Mouse (Mus musculus): ENCODE results near the gene Hoxc6.

The Hoxc6 gene

DNA sequence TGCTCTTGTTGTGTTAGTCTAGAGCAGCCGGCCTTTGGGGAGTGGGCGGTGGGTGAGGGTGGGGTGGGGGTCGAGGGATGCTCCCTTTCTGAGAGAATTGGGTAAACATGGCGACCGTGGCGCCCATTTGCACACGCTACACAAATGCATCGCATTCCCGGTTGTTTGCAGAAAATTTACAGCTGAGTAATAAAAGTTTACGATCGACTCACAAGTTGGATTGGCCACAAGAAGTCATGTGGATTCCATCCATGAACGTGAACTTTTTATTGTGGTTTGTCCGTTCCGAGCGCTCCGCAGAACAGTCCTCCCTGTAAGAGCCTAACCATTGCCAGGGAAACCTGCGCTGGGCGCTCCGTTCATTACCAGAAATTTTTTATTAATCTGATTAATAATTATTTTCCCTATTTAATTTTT, at the start of gene Hoxc6:
Hoxc6 (plus strand) TSS at position 319 of the 417 bp plus-strand sequence.
- no peak for DNase-seq (ENCODE audit: low spot score in 2 of 2)

DNA sequence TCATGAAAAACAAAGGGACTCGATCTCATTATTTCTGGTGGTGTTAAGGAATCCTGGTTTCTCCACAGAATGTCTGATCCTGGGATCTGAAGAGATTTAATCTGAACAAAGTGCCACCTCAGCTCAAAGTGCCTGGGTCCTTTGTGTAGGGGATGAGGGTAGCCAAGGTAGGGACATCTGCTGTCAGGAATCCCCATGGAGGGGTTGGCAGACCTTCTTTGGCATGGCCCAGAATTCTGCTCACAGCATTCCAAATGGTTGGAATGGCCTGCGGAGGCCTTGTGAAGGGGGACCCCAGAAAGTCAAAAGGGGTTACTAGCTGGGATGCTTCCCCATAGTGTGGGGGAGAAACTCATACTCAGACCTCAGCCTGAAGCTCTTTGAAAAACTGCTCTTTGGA, 49.2 kb upstream of the Hoxc6 start:
- no peak for DNase-seq (ENCODE audit: low spot score in 2 of 2)

DNA sequence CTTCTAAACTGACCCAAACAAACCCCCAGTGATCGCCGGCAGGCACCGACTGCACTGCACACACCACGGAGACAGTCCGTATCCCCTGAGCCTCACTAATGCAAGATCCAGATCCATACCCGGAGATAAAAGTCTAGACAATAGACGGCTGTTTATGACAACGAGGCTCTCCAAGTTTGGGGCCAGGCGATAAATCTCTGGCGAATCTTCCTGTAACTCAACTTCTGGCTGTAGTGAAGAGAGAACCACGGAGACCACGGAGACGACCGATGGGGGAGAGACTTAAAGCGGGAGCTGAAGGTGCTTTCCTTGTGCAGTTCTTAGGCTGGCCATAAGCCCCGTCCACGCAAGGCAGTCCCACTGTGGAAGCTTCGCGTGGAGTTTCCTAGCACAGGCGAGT, 48.4 kb upstream of the Hoxc6 start:
- DNase-seq (ENCODE audit: low spot score in 2 of 2): no peak

DNA sequence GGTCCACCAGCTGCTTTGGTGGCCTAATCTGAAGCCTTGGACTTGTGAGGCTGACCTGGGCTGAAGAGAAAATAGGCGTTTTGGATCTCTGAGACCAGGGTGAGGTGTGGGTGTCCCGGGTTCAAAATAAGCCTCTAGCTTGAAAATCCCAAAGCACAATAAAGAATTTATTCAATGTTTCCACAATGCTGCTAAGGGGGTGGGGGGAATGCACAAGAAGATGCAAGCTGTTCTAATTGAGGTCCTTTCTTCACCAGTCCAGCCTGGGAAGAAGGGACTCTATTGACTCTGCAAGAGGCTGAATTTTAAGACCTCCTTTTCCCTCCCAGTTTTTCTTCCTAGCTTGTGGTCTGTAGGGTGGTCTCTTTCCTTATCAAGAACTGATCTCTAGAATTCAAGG, 47.2 kb upstream of the Hoxc6 start:
- no peak for DNase-seq (ENCODE audit: low spot score in 2 of 2)

DNA sequence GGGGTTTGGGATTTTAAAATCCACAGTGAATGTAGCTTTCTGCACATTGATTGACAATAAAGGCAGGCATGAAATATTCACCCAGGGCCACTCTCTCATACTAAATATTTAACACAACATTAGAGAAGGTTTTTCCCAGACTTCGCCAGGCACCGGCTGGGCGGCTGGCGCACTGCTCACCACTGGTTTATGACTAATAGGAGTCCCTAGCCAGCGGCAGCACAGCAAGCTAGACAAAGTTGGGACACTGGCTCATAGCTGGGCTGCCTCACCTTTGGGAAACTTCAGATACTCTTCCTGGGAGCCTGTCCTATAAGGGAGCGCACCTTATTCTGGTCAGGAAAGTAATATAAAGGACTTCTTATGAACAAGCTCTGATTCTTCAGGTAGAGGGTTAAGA, 44.5 kb upstream of the Hoxc6 start:
- DNase-seq (ENCODE audit: low spot score in 2 of 2): no peak

DNA sequence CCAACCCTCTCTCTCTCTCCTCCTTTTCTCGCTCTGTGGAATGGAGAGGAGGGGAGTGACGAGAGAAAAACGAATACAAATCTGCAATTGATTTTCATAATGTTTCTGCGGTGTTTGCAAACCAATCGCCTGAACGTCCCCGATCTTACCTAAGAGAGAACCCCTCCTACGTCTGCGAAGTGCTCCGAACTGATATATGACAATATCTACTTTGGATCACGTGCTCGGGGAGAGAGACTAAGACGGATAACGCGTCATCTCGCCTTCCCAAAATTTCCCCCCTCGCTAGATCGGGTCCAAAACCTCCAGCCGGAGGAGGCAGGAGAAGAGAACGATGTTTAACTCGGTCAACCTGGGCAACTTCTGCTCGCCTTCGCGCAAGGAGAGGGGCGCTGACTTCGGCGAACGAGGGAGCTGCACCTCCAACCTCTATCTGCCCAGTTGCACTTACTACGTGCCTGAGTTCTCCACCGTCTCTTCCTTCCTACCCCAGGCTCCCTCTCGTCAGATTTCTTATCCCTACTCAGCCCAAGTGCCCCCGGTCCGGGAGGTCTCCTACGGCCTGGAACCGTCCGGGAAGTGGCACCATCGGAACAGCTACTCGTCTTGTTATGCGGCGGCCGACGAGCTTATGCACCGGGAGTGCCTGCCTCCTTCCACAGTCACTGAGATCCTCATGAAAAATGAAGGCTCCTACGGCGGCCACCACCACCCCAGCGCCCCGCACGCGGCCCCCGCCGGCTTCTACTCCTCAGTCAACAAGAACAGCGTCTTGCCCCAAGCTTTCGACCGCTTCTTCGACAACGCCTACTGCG, 43.7 kb upstream of the Hoxc6 start, which contains the start of gene Hoxc11:
Hoxc11 (plus strand) TSS at position 236 of the 815 bp plus-strand sequence.
- DNase-seq (ENCODE audit: low spot score in 2 of 2): no peak

DNA sequence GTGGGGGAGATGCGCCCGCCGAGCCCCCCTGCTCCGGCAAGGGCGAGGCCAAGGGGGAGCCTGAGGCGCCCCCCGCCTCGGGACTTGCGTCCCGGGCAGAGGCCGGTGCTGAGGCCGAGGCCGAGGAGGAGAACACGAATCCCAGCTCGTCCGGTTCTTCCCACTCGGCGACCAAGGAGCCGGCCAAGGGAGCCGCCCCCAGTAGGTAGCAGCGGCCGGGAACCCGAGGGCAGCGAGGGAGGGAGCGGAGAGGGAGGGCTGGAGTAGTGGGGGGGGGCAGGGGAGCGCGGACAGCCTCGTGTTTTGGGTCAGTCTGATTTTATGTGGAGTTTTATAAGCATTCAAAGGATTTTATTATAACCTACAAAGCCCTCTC, 43.1 kb upstream of the Hoxc6 start:
- DNase-seq (ENCODE audit: low spot score in 2 of 2): no peak

DNA sequence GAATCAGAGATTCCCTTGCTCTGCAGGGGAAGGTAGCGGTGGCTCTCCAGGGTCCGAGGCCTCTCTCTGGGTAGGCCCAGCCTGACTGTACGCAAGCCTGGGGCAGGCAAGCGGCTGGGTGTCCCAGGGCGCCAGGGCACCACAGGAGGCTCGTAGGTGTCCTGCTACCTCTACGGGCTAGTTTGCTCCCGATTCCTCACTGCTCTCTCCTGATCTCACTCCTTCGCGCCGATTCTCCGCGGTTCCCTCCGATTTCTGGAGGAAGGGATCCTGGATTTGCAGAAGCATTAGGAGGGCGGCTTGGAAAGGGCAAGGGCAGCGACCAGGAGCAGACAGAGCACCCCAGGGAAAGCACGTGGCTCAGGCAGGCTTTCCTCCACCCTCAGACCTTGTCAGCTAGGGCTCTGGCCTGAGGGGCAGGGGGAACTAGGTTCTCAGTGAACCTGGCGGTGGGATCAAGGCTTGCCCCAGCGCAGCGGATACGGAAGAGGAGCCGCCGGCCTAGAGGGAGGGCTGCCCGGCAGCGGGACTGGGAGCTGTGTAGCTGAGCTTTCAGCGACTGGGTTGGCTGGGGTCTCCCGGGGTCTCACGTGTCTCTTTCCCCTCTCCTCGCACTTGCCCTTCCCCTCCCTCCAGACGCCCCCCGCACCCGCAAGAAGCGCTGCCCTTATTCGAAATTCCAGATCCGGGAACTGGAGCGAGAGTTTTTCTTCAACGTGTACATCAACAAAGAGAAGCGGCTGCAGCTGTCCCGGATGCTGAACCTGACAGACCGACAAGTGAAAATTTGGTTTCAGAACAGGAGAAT, 42.0 kb upstream of the Hoxc6 start:
- no peak for DNase-seq (ENCODE audit: low spot score in 2 of 2)

DNA sequence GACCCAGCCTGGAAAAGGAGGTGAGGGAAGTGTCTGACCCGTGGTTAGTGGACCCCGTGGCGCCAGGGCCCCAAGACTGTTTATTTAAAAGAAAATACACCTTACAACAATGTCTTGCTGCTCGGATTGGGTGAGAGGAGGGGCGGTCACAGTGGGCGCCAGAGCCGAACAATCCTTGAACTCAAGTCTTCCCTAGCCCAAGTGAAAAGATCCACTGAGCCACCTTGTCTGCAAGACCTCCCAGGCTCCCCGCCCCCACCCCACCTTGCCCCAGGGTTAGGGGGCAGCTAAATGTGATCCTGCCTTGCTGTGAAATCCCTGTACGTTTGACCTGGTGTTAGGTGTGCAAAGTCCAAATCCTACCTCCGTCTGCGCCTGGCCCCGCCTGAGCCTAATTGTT, 41.2 kb upstream of the Hoxc6 start:
- no peak for DNase-seq (ENCODE audit: low spot score in 2 of 2)

DNA sequence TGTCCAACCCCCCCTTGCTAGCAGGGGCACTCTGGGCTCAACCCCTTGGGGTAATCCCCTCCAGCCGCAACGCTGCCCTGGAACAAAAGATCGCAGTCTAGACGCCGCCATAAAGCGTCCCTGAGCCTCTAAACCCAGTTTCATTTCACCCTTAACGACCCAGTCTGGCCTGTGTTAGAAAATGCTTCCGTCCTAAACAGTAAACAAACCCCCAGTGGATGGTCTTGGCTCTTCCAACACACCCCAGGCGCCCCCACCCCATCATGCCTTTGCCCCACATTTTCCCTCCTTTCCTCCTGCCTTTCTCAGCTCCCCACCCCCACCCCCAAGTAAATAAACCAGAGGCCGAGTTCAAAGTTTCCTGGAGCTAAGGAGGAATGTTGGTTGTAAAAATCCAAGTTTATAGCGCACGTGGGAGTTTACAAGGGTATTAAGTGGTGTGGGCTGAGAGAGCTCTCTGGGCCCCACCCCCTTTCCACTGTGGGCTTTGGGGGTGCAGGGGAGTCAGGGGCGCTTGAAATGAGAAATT, 38.3 kb upstream of the Hoxc6 start:
- DNase-seq (ENCODE audit: low spot score in 2 of 2): no peak

DNA sequence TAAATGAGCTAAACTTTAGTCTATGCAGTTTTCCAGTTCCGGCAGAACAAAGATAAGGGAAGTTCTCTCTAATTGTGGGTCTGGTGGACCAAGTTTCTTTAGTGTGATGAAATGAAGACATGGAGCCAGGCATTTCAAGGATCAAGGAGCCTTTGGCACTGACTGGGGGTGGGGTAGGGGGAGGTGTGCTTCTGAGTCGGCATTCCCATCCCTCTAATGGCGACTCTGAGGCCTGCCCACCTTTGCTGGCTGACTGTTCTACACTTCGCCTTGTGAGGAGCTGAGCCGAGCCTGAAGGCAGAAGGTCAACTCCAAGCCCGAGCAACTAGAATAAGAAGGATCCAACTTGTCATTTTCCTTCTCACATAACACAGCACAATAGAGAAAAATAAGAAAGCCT, 36.3 kb upstream of the Hoxc6 start:
- DNase-seq (ENCODE audit: low spot score in 2 of 2): no peak

DNA sequence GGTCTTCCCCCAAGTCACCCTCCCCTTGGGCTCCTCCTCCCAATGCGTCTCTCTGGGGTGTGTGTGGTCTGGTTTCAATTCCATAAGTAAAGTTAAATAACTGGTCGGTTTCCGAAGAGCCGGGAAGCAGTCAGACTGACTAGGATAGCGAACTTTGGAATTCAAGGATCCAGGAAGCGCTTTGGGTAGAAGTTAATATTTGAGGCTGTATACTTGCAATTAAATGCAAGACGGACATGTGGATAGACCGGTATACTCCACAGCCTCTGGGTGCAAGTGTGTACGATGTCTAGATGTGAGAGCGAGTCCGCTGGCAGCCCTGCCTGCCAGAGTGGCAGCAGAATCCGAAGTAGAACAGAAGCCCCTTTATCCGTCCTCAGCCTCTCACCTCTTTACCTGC, 35.6 kb upstream of the Hoxc6 start:
- no peak for DNase-seq (ENCODE audit: low spot score in 2 of 2)

DNA sequence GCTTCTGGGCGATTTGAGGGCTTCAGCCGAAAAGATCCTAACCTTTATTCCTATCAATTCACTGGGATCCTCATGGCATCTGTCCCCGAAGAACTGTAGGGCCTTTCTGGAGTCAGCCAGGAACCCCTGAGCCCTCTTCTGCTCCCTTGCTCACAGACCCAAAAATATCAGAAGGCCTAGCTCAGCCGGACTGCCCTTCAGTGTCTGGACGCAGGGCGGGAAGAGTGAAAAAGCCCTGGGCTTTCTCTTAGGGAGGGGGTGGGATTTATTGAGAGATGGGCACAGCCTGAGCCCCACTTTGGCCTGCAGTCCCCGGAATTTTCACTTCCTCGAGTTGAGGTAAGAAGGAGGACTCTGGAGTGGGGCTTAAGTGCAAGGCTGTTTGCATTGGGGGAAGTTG, 34.8 kb upstream of the Hoxc6 start:
- DNase-seq (ENCODE audit: low spot score in 2 of 2): no peak

DNA sequence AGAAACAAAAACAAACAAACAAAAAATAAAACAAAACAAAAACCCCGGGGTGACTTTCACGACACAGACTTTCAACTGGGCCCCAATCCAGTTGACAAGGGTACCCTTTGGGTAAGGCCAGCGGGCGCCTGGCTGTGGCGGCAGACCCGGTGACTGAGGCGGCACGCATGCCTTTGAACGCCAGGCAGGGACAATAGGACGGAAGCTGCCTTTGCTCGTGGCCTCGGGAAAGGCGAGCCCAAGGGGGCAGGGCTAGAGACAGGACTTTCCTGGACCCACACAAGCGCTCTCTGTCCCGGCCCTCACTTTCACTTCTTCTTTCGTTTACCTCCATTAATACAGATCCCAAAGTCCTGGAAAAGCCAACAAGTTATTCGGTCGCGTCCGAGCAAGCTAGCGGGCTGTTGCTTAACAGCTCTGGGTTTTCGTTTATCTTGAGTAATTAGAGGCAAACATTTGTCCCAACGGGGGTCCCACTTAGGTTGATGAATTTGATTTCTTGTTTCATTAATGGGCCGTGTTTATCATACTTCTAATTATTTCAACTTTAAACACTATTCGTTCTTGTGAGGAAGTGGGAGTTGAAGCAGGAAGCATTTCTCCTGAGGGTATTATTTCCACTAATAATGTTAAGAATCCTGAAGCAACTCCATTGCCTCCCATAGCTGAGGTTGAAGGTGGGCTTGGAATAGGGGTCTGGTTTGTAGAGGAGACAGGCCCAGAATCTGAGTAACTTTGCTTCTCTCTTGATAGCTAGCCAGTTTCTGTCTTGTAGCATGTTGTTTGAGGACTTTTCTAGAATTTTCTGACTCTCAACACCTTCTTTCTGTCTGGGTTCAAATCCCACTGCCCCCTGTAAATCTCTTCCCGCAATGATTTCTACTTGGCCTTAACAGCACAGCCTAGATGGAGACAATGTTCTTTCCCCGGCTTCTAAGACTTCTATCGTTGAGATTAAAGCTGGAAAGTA, 34.1 kb upstream of the Hoxc6 start:
- no peak for DNase-seq (ENCODE audit: low spot score in 2 of 2)

DNA sequence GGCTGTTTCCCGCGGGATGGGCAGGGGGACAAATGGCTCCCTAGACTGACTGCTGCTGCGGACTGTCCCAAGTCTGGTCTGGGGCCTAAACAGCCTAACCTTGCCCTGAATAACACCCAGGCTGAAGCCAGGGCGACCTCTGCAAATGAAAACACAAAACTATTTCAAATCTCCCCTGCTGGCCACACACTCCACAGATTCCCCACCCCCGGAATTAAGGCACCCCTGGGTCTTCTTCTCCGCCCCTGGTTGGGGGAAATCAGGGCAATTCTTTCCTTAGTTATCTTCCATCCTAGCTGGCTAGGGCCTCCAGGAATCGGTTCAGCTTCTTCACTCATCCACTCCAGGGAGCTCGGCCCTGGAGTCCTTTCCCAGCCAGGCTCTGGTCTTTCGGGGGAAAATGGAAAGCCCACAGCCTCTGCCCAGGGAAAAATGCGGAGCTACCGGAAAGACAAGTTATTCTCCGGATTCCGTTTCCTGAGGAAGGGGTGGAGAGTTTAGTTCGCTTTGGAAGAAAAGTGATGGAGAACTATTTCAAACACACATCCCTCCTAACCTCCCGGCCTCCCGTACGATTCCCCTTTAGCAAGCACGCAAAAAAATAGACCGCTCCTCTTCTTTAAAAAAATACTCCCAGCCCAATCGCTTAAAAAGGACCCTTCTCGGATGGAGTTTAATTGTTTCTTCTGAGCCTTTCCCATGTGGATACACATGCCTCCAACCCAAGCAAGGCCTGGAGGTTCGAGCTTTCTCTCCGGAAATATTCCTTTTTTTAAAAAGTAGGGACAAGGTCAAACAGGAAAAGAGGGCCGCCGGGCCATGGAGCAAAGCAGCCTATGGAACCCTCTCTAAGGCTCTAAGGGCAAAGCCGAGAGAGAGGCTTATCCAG, 32.8 kb upstream of the Hoxc6 start:
- DNase-seq (ENCODE audit: low spot score in 2 of 2): no peak

DNA sequence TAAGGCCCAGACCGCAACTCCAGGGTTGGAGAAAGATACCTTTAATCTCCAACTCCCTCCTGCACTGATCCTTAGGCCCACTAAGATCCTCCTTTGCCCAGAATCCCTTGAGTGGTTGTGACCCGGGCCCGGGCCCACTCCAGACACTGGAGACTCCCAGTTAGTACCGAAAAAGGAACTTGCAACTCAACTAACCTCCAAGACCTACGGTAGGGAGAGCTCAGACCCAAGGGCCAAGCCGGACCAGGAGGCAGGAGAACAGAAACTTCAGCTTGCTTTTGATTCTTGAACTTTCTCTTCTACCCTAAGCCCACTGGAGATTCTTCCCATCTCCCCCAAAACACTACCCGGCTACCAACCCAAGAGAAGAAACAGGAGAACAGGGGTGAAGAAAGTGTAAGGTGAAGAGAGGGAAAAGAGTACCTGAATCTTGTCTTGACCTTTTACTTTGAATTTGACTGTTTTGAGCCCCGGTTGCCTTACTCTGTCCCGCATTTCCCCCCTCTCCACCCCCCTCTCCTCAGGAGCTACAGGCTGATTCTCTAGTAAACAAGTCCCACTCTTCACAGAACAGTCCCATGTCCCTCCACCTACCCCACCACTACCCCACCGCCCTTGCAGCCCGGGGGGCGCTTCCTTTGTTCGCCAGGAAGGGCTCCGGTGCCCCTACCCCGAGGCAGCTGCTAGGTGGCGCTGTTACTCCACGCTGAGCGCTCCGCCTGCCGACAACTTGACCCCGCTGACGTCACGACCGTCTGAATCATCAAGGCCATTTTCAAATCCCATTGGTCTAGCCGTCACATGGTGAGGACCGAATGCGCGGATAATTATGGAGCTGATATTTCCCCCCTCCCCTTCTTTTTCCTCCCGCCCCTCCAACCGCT, 31.9 kb upstream of the Hoxc6 start:
- DNase-seq (ENCODE audit: low spot score in 2 of 2): peak; percentile 77 to 96

DNA sequence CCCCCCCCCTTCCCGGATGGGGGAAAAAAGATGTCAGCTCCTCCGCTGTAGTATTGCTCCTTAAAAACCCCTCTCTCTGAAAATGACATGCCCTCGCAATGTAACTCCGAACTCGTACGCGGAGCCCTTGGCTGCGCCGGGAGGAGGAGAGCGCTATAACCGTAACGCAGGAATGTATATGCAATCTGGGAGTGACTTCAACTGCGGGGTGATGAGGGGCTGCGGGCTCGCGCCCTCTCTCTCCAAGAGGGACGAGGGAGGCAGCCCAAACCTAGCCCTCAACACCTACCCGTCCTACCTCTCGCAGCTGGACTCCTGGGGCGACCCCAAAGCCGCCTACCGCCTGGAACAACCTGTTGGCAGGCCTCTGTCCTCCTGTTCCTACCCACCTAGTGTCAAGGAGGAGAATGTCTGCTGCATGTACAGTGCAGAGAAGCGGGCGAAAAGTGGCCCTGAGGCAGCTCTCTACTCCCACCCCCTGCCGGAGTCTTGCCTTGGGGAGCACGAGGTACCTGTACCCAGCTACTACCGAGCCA, 31.2 kb upstream of the Hoxc6 start, which contains the start of gene Hoxc10:
Hoxc10 (plus strand) TSS at position 21 of the 536 bp plus-strand sequence.
- DNase-seq (ENCODE audit: low spot score in 2 of 2): no peak

DNA sequence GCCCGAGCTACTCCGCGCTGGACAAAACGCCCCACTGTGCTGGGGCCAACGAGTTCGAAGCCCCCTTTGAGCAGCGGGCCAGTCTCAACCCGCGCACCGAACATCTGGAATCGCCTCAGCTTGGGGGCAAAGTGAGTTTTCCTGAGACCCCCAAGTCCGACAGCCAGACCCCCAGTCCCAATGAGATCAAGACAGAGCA, 30.8 kb upstream of the Hoxc6 start, which contains the start of gene Hoxc5:
Hoxc5 (plus strand) TSS at position 132 of the 199 bp plus-strand sequence.
- DNase-seq (ENCODE audit: low spot score in 2 of 2): no peak
